Mouse (Mus musculus) thymus, postnatal 4 days (tissue): ENCODE measurements at regions not wholly inside any gene's neighbourhood (a gene's known extent, or its start where the extent isn't known, plus 50 kb on each side); places are given as distances from the start of the nearest gene placed in this dataset.

Experiments
- DNase-seq: peaks from one replicate; pipeline ENCODE4 v3.0.0; 2021

DNA sequence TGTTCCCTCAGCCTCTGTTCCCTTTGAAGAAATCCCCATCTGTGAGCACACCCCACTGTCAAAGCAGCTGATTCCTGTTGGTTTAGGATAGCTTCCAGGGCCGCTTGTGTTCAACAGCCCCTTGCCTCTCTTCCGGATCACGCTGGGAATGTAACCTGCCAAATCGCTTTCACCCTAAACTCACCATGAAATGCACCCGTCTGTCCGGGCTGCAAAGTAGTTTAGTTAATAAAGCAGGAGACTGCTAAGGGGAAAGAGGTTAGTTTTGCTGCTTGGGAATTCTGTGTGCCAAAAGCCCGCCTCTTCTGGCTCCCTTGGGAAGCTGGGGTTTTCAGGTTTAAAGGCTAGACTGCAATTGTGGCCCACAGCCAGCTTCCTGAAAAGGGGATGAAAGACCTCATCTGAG lies 1278.9 kb downstream of the Gsdmc2 start:
- DNase-seq = no peak

DNA sequence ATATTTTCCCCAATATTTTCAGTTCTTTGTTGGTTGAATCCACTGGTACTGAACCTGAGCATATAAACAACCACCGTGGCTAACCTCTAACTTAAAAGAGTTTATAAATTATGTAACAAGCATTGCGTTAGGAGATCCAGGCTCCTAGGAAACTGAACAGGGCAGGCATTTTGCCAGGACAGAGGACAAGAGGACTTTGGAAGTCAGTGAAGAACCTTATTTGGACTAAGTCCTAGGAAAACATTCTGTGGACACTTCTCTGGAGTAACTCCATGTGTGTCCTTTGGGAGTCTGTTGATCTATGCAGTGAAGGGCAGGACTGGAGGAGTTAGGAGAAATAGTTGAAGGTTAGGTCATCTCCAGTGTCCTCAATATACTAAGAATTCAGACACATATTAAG lies 1311.7 kb downstream of the Gsdmc2 start:
- DNase-seq = no peak

DNA sequence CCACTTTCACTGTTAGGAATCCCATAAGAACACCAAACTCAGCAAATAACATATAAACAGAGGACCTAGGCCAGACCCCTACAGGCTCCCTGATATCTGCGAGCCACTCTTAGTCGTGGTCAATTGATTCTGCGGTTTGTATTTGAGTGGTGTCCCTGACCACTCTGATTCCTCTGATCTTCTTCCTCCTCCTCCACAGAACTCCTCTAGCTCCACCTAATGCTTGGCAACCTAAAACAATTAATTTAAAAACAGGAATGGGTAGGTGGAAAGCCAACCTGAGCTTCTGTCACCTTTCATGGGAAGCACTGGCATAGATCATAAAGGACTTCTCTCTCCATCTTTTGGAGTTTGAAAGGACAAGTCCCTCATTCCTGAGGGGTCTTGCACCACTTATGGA lies 1316.0 kb downstream of the Gsdmc2 start:
- DNase-seq = no peak

DNA sequence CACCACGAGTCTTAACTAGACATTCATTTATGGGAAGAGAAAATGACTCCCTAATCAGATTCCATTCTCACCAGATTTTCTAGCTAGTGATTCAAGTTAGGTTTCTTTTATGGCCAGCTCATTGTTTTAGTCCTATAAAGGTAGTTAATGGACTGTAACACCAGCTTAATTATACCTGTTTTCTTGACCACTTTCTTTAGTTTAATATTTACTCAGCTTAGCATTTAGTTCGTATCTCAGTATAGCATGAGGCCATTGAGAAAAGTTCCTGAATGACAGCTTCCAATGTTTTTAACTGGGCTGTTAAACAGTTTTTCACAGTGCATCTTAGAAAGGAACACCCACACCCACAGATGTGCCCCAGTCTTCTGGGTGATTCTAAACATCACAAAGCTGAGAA lies 1320.3 kb downstream of the Gsdmc2 start:
- no peak for DNase-seq

DNA sequence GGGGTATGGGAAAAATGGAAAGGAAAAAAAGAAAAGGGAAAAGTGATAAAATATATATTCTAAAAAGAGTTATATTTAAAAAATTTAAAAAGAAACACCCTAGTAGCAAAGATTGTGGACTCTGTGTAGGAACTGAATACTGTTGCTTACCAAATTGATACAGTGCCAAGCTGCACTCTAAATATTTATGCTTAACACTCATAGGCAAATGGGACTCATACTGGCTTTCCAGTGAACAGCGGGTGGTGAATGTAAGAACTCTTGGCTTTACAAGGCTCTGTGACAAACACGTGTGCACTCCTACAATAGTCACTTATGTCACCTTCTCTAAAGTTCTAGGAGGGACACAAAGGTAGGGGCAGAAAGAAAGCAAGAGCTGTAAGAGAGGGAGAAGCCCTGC lies 1320.8 kb downstream of the Gsdmc2 start:
- DNase-seq = no peak

DNA sequence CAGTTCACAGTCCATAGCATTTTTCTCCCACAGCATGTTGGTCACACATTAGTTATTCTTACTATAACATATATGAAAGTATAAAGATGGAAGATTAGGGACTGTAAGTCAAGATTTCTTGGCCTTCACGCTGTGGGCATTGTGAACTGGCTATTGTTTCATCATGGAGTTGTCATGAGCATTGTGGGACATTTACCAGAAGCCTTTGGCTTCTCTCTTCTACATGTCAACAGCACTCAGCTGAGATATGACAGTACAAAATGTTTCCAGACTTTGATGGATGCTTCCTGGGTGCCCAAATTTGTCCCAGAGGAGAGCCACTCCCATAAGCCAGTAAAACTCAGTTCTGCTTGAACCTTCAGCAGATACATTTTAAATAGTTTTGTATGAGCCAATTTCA lies 1331.5 kb downstream of the Gsdmc2 start:
- DNase-seq = no peak

DNA sequence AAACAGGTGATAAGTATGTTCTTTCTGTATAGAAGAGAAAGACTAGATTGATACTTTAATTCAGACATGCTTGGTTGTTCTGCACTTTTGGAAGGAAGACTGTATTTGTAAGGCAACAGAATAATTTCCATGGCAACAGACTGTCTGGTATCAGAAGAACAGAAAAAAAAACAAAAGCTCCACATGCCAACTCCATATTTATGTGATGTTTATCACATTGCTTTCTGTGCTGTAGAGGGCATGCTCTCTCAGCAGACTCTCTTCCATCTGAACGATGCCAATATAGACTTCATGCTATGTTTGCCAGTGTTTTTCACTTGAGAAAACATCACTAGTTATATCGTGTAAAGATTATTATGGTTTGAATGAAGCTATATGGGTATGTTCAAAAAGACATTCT lies 1333.5 kb downstream of the Gsdmc2 start:
- DNase-seq = no peak

DNA sequence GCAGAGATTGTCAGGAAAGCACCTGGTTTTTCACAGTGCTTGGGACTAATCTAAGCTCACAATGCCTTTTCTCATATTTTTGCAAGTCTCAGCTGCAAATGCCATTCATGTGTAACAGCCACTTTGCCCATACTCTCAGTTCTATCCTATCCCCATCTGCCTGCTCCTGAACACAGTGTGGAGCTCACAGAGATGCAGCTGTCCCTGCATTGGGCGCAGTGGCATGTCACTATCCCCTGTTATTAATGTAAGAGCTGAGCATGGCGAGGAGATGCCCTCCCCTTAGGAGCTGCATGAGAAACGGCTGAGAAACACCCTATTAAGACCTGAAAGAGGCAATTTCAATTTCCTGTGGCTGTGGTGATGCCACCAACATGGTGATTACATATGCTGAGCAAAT lies 1341.1 kb downstream of the Gsdmc2 start:
- no peak for DNase-seq

DNA sequence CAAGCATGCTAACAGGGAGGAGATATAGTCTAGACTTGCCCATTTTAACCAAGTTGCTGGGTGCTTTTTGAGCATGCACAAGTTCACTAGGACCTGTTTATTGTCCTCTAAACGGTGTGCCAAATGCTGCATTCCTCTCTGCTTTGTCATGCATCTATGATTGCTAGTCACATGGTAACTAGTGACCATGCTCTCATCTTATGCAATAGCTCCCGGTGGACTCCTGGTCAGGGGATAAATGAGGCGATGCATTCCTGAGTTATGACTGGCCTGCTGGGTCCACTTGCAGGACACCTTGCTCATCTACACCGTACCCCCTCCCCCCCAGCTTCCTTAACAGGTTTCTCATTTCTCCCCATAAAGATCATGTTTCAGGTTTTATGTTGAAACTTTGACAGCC lies 1344.0 kb downstream of the Gsdmc2 start:
- DNase-seq = no peak

DNA sequence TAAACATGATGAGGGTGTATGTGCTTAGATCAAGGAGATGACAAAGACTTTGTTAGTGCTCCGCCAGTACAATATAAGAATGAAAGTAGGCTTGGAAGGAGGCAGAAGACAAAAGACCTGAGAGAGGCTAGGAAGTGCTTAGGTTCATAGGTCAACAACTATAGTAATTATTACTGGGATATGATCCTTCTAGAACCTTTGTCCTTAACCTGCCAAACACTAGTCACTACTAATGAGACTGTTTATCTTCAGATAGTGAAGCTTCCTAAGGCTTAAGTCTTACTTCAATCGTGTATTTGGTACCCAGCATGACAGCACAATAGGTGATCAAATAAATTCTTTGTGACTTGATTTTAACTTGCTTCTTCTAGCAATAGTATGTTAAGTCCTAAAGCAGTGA lies 1344.5 kb downstream of the Gsdmc2 start:
- DNase-seq = no peak

DNA sequence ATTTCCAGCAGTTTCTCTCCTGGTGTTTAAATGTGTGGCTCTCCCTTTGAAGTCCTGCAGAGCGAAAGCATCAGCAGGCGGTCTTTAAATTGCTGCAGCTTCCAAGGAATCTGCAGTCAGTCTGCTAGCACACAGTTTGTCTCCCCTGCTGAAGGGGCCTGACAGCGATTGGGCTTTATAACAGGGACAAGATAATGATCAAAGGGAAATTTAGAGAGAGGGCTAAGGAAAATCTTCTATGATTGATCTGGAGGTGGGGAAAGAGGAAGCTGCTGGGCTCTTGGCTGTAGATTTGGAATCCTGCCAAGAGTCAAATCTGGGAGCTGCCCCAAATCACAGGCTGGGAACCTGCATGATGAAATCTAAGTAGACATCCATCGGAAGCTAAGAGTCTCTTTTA lies 1348.8 kb downstream of the Gsdmc2 start:
- no peak for DNase-seq

DNA sequence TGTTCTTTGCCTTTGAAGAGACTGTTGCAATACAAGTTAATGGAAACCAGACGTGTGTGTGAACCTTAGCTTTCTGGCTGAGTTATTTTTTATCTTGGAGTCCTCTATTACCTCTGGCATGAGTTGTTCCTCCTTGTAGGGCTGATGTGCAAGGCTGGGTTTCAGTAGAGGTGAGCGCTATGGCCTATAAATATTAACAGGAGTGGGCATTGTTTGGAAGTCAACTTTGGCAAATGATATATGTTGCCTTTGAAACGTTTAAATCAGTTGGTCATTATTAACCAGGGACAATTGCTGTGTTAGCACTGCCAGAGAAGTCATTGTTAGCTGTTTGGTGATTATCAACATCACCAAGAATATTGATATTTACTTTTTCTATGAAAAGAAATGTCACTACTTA lies 1352.6 kb downstream of the Gsdmc2 start:
- DNase-seq = no peak

DNA sequence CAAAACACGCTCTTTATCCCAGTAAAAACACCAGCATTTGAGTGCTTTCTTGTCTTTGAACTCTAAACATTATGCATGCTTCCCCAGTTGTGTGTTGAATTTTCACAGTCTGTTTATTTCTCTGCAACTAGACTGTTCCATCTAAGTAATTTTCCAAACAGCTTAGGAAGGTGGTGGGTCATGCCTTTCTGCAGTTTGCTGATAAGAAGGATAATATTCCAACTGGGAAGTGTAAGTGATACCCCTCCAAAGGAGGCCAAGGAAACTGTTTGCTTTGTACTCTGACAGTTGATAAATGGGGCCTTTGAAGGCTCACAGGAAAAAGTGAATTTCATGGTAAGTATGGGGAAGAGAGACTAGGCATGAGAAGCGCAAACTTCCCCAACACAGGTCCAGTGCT lies 1354.4 kb downstream of the Gsdmc2 start:
- DNase-seq = no peak

DNA sequence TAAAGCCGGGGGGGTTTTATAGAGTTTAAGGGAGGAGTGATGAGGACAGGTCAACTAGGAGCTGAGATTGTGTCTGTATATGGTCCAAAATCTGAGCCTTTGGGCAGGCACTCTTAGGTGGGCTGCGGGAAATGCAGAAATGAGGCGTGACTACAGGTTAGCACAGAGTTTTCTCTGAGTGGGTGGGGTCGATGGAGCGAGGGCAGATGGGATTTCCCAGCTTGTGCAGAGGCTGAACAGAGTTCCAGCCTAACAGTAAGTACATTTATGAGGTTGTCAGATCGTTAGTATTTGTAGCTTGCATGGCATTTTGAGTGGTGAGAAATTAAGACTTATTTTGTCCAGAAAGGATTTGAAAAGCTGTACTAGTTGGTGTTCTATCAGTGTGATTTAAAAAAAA lies 1358.4 kb downstream of the Gsdmc2 start:
- DNase-seq = no peak

DNA sequence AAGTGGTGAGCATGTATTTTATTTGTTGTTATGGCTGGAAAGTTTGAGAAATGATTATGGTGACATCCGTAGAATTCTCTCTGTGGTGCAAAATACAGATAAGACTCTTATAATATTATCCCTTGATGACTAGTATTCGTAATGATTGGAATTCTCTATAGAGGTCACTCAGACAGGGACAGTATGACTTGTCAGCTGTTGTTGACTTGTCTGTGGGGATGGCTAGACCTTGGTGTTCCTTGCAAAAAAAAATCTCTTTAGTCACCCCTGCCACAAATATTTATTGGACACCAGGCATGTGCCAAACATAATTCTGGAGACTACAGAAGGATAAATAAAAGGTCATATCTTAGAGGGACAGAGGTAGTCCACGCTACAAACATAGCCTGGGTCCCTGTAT lies 1360.6 kb downstream of the Gsdmc2 start:
- no peak for DNase-seq

DNA sequence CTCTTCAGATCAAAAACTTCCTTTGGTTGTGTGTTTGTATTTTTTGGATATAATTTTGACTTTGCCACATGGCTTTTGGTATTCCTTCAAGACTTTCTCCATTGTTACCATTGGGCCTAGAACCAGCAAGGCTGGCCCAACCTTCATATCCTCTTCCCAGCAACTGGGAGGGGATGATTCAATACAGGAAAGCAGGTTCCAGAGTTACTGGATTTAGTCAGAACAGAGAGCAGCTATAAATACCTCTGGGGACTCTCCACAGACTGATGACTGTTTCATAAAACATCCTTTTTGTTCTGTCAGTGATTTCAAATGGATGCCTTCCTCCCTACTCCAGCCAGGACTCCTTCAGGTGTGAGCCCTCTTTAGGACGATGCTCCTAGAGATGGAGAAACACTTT lies 1361.4 kb downstream of the Gsdmc2 start:
- no peak for DNase-seq

DNA sequence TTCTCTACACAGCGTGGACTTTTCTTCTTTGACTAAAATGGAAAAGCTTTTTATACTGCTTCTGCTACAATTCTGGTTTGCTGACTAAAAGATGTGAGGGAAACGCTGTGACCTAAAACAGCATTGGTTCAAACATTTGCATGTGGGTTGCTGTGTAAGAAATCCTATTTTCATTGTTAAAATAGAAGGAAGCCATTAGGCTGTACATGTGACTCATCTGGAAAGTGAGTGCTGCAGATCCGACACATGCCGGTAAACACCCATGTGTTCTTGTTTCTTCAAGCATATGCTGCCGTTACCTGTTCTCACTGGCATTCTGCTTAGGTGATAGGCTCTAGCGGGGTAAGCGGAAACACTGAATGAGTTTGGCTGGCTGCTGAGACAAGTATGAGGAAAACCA lies 1362.6 kb downstream of the Gsdmc2 start:
- no peak for DNase-seq

DNA sequence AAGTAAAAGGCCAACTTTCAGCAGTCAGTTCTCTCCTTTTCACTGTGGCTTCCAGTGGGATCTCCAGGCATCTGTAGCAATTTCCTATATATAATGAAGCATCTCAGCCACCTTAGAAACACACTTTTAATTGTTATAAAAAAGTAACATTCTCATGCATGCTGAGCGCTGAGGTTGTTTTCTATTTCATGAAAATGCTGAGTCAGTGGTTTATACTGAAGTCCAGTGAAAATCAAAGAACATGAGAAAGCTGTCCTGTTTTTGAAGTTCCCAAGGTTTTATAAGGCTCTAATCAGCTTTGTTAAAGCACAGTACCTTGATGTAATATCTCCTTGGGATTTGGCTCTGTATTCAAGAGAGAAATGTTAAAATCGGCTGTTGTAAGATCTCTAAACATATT lies 1367.2 kb downstream of the Gsdmc2 start:
- no peak for DNase-seq

DNA sequence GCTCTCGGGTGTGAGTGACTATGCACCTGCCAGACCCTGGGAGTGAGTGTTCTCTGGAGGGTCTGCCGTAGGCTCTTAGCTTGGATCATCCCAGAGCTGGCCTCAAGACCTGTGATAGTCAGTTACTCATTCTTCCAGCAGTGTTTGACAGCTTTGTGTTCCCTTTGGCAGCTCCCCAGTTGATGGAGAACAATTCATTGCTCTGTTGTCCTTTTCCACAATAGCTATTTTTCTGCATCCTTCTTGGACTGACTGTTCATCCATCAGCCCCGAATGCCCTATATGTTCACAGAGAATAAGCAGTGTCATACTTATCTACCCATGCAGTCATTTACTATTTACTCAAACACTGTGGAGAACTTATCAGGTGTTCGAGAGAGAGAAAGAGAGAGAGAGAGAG lies 1368.5 kb downstream of the Gsdmc2 start:
- no peak for DNase-seq

DNA sequence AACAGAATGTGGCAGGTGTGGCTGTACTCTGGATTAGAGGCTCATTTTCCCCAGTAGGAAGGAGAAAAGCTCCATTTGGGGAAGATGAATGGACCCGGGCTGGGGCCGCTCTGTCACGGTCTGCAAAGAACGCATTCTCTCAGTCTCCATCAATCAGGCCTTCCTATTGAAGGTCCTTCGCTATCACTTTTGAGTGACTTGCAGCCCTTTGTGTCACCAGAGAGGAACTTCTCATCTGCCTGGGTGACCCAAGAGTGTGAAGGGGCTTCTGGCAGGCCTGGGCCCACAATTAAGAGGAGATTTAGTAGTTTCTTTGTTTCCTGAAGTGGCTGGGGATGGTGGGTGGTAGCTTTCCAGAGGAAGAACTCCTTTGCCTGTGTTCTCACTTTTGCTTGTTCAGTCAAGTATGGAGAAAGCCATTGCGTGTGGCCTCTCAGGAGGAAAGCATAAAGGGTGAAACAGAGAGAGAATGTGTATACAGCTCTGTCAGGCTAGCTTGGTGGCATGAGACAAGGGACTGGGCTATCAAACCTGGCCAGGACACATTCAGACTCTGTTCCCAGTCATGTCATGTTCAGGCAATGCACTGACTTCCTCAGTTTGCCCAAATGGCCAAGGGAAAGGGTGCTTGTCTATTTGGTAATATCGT lies 1374.2 kb downstream of the Gsdmc2 start:
- no peak for DNase-seq

DNA sequence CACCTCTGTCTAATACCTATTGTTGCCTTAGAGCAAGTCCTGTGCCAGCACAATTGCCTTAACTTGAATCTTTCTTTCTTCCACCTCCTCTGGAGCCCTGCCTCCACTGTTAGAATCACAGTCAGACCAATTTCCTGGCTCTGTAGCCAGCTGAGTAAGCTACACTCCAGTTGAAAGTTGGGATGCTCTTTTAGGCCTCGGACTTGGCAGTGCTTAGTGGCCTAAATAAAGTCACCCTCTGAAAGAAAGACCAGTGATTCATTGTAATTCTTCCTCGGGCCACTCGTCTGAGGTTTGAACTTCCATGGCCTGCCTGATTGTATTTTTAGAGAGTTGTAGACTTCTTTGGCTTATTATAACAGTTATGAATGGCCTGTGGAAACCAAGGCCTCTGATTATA lies 1376.9 kb downstream of the Gsdmc2 start:
- no peak for DNase-seq

DNA sequence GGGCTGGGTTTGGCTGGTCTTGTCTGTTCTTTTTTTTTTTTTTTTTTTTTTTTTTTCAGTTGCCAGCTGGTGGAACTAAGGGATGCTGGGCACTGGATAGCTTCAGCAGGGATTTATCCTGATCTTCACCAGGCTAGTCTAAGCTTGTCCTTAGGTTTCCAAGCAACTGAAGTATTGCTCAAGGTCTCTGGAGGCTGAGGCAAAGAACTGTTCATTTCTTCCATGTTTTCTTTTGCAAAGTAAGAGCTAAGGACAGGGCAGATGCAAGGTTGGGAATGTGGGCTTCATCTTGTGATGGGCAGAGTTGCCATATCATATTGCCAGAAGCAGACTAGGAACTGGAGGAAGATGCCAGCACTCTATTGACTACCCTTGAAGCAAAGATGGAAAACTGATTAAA lies 1378.1 kb downstream of the Gsdmc2 start:
- DNase-seq = no peak

DNA sequence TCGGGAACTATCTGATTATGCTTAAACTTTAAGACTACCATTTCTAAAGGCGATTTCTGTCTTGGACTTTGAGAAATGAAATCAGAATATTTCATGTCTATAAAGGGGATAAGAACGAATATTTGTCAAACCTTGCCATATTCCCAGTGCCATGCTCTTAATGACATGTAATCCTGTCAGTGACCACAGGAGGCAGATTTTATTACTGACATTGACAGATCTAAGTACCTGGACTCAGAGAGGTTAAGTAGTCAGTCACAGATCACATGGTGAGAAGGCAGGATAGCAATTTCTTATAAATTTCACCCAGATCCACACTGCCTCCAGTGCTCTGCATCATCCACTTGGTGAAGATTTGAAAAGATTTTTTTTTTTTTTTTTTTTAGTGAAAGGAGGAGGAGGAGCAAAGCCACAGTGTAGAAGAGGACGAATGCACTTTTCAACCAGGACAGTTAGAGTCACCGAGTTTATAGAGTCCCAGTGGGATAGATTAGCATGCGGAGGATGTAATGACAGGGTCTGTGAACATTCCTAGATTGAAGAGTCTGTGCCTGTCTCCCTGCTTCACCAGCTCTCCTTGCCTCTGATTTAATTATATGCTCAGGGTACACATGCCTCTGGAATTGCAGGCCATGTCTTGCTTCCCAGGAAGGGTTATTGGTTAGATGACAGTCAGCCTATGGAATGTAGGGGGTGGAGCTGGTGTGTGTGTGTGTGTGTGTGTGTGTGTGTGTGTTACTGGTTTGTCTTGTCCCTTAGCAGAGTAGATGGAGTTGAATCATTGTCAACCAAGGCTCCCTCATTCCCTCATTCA lies 1379.7 kb downstream of the Gsdmc2 start:
- no peak for DNase-seq

DNA sequence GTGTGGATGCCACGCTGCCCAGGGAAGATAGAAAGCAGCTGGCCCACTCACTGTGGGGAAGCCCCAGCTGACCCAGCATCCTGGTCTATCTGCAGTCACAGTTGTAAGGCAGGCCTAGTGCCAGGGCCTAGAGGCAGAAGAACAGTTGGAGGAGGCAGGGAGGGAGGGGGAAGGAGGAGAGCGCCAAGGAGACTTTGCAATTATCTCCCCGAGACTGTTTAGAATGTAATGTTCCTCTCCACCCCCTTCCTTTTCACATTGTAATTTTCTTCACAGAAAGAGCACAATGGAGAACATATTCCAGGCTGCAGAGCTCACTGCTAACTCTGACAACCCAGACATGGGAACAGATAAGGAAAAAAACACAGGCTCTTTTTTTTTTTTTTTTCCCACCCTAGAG lies 1382.3 kb downstream of the Gsdmc2 start:
- no peak for DNase-seq
